Mouse (Mus musculus) E14TG2a.4 (cell line): ENCODE measurements around the gene Kdm4b.

Source experiments
- CTCF ChIP-seq: conservative IDR thresholded peaks from 2 replicates; pipeline ENCODE4 v1.5.1; 2014; ENCODE audit warnings: low read length
- NANOG ChIP-seq: IDR thresholded peaks from 2 replicates; pipeline ENCODE4 v1.6.1; 2014; ENCODE audit warnings: borderline replicate concordance, low read length, mixed read lengths
- POU5F1 ChIP-seq: IDR thresholded peaks from 2 replicates; pipeline ENCODE4 v1.6.1; 2014; ENCODE audit warnings: low read length, borderline replicate concordance

DNA sequence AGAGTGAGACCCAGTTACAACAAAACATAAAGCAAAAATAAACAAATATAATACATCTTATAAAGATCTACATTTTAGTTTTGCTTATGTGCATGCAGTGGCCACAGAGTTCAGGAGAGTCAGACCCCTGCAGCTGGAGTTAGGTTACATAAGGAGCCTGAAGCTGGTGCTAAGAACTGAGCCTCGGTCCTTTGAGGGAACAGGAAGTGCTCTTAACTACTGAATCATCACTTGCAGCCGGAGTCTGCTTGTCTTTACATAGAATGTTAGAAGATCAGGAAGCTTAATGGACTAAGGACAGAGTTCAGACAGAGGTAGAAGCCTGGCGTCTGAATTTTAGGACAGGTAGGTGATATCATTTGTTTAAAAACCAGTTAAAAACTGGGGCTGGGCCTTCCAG, 37.0 kb upstream of the Kdm4b start:
- no peak for TF ChIP-seq CTCF
- no peak for TF ChIP-seq NANOG
- TF ChIP-seq POU5F1: no peak
